Mouse (Mus musculus): ENCODE results near the gene Wdr86. TPM values are rescaled to one million over a fixed set of nuclear protein-coding genes. Genes with fewer than 3 reads are reported as not detected.

The Wdr86 gene
- total and polyA plus RNA-seq, 2 experiments from 2014 or later, result 2.8 to 5.1 TPM

- WGBS, result 70% methylated on average over 15 of the region's 15 CpGs
- ATAC-seq (ENCODE audit: insufficient read depth, low read depth) (no peak), DNase-seq (ENCODE audit: low spot score) (no peak)
- TF ChIP-seq EP300 (IDR thresholded peaks at IDR 0.05; ENCODE audit: low read depth) (no peak), CTCF (IDR thresholded peaks at IDR 0.05; ENCODE audit: low read depth) (no peak)
- no peaks in the 10 kb centered on the region for H3K27me3 ChIP-seq (ENCODE audit: control insufficient read depth, insufficient read depth, low read length)
- no peak overlapping the region for H3K9ac ChIP-seq (replicated peaks; ENCODE audit: low read depth, low read length)
- no peak overlapping the region for H3K27ac ChIP-seq (ENCODE audit: low read depth)
- H3K4me1 ChIP-seq (ENCODE audit: control insufficient read depth, insufficient read depth), result peaks cover 6% of the 10 kb centered on the region; the same call in 1 of the 2 replicates
- no peak overlapping the region for H3K4me2 ChIP-seq (ENCODE audit: low read depth, low read length)
- H3K4me3 ChIP-seq (ENCODE audit: low read depth, low read length), result no peak overlapping the region
- no peaks in the 10 kb centered on the region for H3K9me3 ChIP-seq (replicated peaks; ENCODE audit: control insufficient read depth, low read length)
- H3K36me3 ChIP-seq (replicated peaks; ENCODE audit: control insufficient read depth, insufficient read depth, low read length), result no peaks in the 10 kb centered on the region
Observed at GRCm38 (mm10) chr5:24741172-24741885, 10.8 kb upstream of the Wdr86 start.

GRCm38 (mm10) chr5:24739141-24739753 is 8.7 kb upstream of the Wdr86 start:
- no peaks in the 10 kb centered on the region for H3K9me3 ChIP-seq (replicated peaks; ENCODE audit: control insufficient read depth, low read length)
- peaks cover 6% of the 10 kb centered on the region; the same call in 1 of the 2 replicates for H3K4me1 ChIP-seq (ENCODE audit: control insufficient read depth, insufficient read depth)
- H3K27me3 ChIP-seq (ENCODE audit: control insufficient read depth, insufficient read depth, low read length), result no peaks in the 10 kb centered on the region
- peak overlapping the region; percentile 46 for H3K4me2 ChIP-seq (ENCODE audit: low read depth, low read length)
- H3K27ac ChIP-seq (ENCODE audit: low read depth), result peak overlapping the region; percentile 77
- H3K36me3 ChIP-seq (replicated peaks; ENCODE audit: control insufficient read depth, insufficient read depth, low read length), result no peaks in the 10 kb centered on the region
- TF ChIP-seq EP300 (IDR thresholded peaks at IDR 0.05; ENCODE audit: low read depth) (0 out of 2 replicates have a peak, but pooled peaks have one; percentile 72), CTCF (IDR thresholded peaks at IDR 0.05; ENCODE audit: low read depth) (no peak)
- 0 out of 2 replicates have a peak overlapping the region, but pooled peaks have one; percentile 2 for H3K9ac ChIP-seq (replicated peaks; ENCODE audit: low read depth, low read length)
- H3K4me3 ChIP-seq (ENCODE audit: low read depth, low read length), result no peak overlapping the region
- peak; percentile 92 for ATAC-seq (ENCODE audit: insufficient read depth, low read depth)
- DNase-seq (ENCODE audit: low spot score), result peak; percentile 93
- 9% methylated on average over 15 of the region's 15 CpGs for WGBS

- ATAC-seq (ENCODE audit: insufficient read depth, low read depth) (no peak), DNase-seq (ENCODE audit: low spot score) (no peak)
- WGBS, result 70% methylated on average over 1 of the region's 1 CpGs
- H3K27ac ChIP-seq (ENCODE audit: low read depth), result peak overlapping the region; percentile 77
- TF ChIP-seq EP300 (IDR thresholded peaks at IDR 0.05; ENCODE audit: low read depth) (no peak), CTCF (IDR thresholded peaks at IDR 0.05; ENCODE audit: low read depth) (no peak)
- H3K27me3 ChIP-seq (ENCODE audit: control insufficient read depth, insufficient read depth, low read length), result no peaks in the 10 kb centered on the region
- H3K36me3 ChIP-seq (replicated peaks; ENCODE audit: control insufficient read depth, insufficient read depth, low read length), result no peaks in the 10 kb centered on the region
- no peak overlapping the region for H3K4me3 ChIP-seq (ENCODE audit: low read depth, low read length)
- no peak overlapping the region for H3K9ac ChIP-seq (replicated peaks; ENCODE audit: low read depth, low read length)
- no peaks in the 10 kb centered on the region for H3K9me3 ChIP-seq (replicated peaks; ENCODE audit: control insufficient read depth, low read length)
- H3K4me2 ChIP-seq (ENCODE audit: low read depth, low read length), result no peak overlapping the region
- H3K4me1 ChIP-seq (ENCODE audit: control insufficient read depth, insufficient read depth), result peaks cover 6% of the 10 kb centered on the region; the same call in 1 of the 2 replicates
Observed at GRCm38 (mm10) chr5:24738517-24738916, 8.0 kb upstream of the Wdr86 start.

- 85% methylated on average over 10 of the region's 10 CpGs for WGBS
- Histone ChIP-seq H3K9ac (replicated peaks; ENCODE audit: low read depth, low read length) (no peak overlapping the region), H3K4me1 (ENCODE audit: control insufficient read depth, insufficient read depth) (peaks cover 14% of the 10 kb centered on the region), H3K27me3 (ENCODE audit: control insufficient read depth, insufficient read depth, low read length) (no peaks in the 10 kb centered on the region), H3K9me3 (replicated peaks; ENCODE audit: control insufficient read depth, low read length) (no peaks in the 10 kb centered on the region), H3K36me3 (replicated peaks; ENCODE audit: control insufficient read depth, insufficient read depth, low read length) (no peaks in the 10 kb centered on the region), H3K4me2 (ENCODE audit: low read depth, low read length) (no peak overlapping the region), H3K4me3 (ENCODE audit: low read depth, low read length) (no peak overlapping the region), H3K27ac (ENCODE audit: low read depth) (no peak overlapping the region)
- ATAC-seq (ENCODE audit: insufficient read depth, low read depth) (no peak), DNase-seq (ENCODE audit: low spot score) (no peak)
- no peak for TF ChIP-seq CTCF (IDR thresholded peaks at IDR 0.05; ENCODE audit: low read depth)
- TF ChIP-seq EP300 (IDR thresholded peaks at IDR 0.05; ENCODE audit: low read depth), result no peak
Observed at GRCm38 (mm10) chr5:24737595-24737994, 7.1 kb upstream of the Wdr86 start.

- no peak overlapping the region for H3K4me2 ChIP-seq (ENCODE audit: low read depth, low read length)
- H3K9me3 ChIP-seq (replicated peaks; ENCODE audit: control insufficient read depth, low read length), result no peaks in the 10 kb centered on the region
- DNase-seq (ENCODE audit: low spot score) (no peak), ATAC-seq (ENCODE audit: insufficient read depth, low read depth) (no peak)
- TF ChIP-seq CTCF (IDR thresholded peaks at IDR 0.05; ENCODE audit: low read depth) (no peak), EP300 (IDR thresholded peaks at IDR 0.05; ENCODE audit: low read depth) (no peak)
- peaks cover 24% of the 10 kb centered on the region for H3K4me1 ChIP-seq (ENCODE audit: control insufficient read depth, insufficient read depth)
- no peak overlapping the region for H3K27ac ChIP-seq (ENCODE audit: low read depth)
- no peaks in the 10 kb centered on the region for H3K36me3 ChIP-seq (replicated peaks; ENCODE audit: control insufficient read depth, insufficient read depth, low read length)
- H3K9ac ChIP-seq (replicated peaks; ENCODE audit: low read depth, low read length), result no peak overlapping the region
- 60% methylated on average over 7 of the region's 7 CpGs for WGBS
- H3K4me3 ChIP-seq (ENCODE audit: low read depth, low read length), result no peak overlapping the region
- H3K27me3 ChIP-seq (ENCODE audit: control insufficient read depth, insufficient read depth, low read length), result peaks cover 29% of the 10 kb centered on the region
Observed at GRCm38 (mm10) chr5:24733771-24734426, 3.4 kb upstream of the Wdr86 start.
